Mouse (Mus musculus) MEL (cell line): ENCODE data around the gene Sorcs1. TPM values are rescaled to one million over a fixed set of nuclear protein-coding genes. Genes with fewer than 3 reads are reported as not detected.

Experiments used
- DNase-seq: peaks from one replicate; pipeline ENCODE4 v3.0.0; 2011; ENCODE audit warnings: low read depth, low spot score
- H3K27ac ChIP-seq: 2 replicates; pipeline ENCODE4 v1.5.1; 2012; ENCODE audit warnings: low read depth, mild to moderate bottlenecking, control low read depth, low read length, moderate library complexity; ENCODE audit not compliant: control insufficient read depth
- H3K27me3 ChIP-seq, 2 experiments: fragments of 150-350 bp in 1 of 2; sonication (generic) in 1 of 2; 2 replicates each; pipeline ENCODE4 v1.6.1; 2012; ENCODE audit warnings: low read length in 2 of 2, mild to moderate bottlenecking in 2 of 2, improper control_type of control experiment in 1 of 2, moderate library complexity in 1 of 2; ENCODE audit not compliant: insufficient read depth in 2 of 2, control insufficient read depth in 1 of 2
- H3K36me3 ChIP-seq, 2 experiments: 2 replicates each; pipeline ENCODE4 v1.6.1; 2012 to 2014; ENCODE audit warnings: low read length in 2 of 2, improper control_type of control experiment in 1 of 2, inconsistent platforms in 1 of 2, mild to moderate bottlenecking in 1 of 2; ENCODE audit not compliant: insufficient read depth in 2 of 2, control insufficient read depth in 1 of 2
- H3K4me1 ChIP-seq, 2 experiments: fragments of 150-350 bp in 1 of 2; sonication (generic) in 1 of 2; 2 replicates each; pipeline ENCODE4 v1.6.1; 2012; ENCODE audit warnings: low read length in 2 of 2, improper control_type of control experiment in 1 of 2, mild to moderate bottlenecking in 1 of 2; ENCODE audit not compliant: insufficient read depth in 2 of 2, control insufficient read depth in 1 of 2
- H3K4me3 ChIP-seq, 2 experiments: fragments of 150-350 bp in 1 of 2; sonication (generic) in 1 of 2; 2 replicates each; pipeline ENCODE4 v1.5.1; 2012; ENCODE audit warnings: low read depth in 2 of 2, low read length in 2 of 2, mild to moderate bottlenecking in 2 of 2, moderate library complexity in 2 of 2, control low read depth in 1 of 2, improper control_type of control experiment in 1 of 2; ENCODE audit not compliant: control insufficient read depth in 1 of 2, insufficient read depth in 1 of 2
- H3K79me2 ChIP-seq: 2 replicates; pipeline ENCODE4 v1.6.1; 2012; ENCODE audit warnings: mild to moderate bottlenecking, low read length, moderate library complexity; ENCODE audit not compliant: control insufficient read depth, poor library complexity, insufficient read depth
- H3K9ac ChIP-seq: 2 replicates; pipeline ENCODE4 v1.6.1; 2012; ENCODE audit warnings: low read depth, mild to moderate bottlenecking, control low read depth, low read length, moderate library complexity; ENCODE audit not compliant: control insufficient read depth, poor library complexity, severe bottlenecking
- H3K9me3 ChIP-seq: fragments of 150-350 bp; sonication (generic); replicated peaks from 2 replicates; pipeline ENCODE4 v1.6.1; 2012; ENCODE audit warnings: mild to moderate bottlenecking, low read length, improper control_type of control experiment, moderate library complexity; ENCODE audit not compliant: insufficient read depth
- BHLHE40 ChIP-seq: IDR thresholded peaks from 2 replicates; pipeline ENCODE4 v1.6.1; 2012; ENCODE audit warnings: low read depth, mild to moderate bottlenecking, inconsistent platforms, low read length, improper control_type of control experiment, borderline replicate concordance
- CHD2 ChIP-seq: IDR thresholded peaks from 2 replicates; pipeline ENCODE4 v1.6.1; 2011; ENCODE audit warnings: low read length, improper control_type of control experiment
- E2F4 ChIP-seq: IDR thresholded peaks from 2 replicates; pipeline ENCODE4 v1.6.1; 2011; ENCODE audit warnings: low read depth, low read length, improper control_type of control experiment, borderline replicate concordance
- EP300 ChIP-seq, 2 experiments: IDR thresholded peaks; 2 replicates each; pipeline ENCODE4 v1.6.1; 2011; ENCODE audit warnings: improper control_type of control experiment in 2 of 2, low read length in 2 of 2, low read depth in 1 of 2, mild to moderate bottlenecking in 1 of 2
- ETS1 ChIP-seq: IDR thresholded peaks from 2 replicates; pipeline ENCODE4 v1.6.1; 2012; ENCODE audit warnings: low read depth, mild to moderate bottlenecking, inconsistent platforms, low read length, improper control_type of control experiment, moderate library complexity
- JUND ChIP-seq: IDR thresholded peaks from 2 replicates; pipeline ENCODE4 v1.6.1; 2011; ENCODE audit warnings: low read depth, mild to moderate bottlenecking, improper control_type of control experiment, low read length
- KAT2A ChIP-seq: conservative IDR thresholded peaks from 2 replicates; pipeline ENCODE4 v1.6.1; 2012; ENCODE audit warnings: low read depth, low read length, improper control_type of control experiment, inconsistent platforms
- MAX ChIP-seq: IDR thresholded peaks from 2 replicates; pipeline ENCODE4 v1.6.1; 2011; ENCODE audit warnings: low read length, improper control_type of control experiment
- MYB ChIP-seq: IDR thresholded peaks from 2 replicates; pipeline ENCODE4 v1.6.1; 2011; ENCODE audit warnings: mild to moderate bottlenecking, low read depth, low read length, improper control_type of control experiment
- MYC ChIP-seq: IDR thresholded peaks from 2 replicates; pipeline ENCODE4 v1.6.1; 2011; ENCODE audit warnings: low read depth, mild to moderate bottlenecking, low read length, improper control_type of control experiment, moderate library complexity
- NRF1 ChIP-seq: IDR thresholded peaks from 2 replicates; pipeline ENCODE4 v1.6.1; 2014; ENCODE audit warnings: low read depth, mild to moderate bottlenecking, inconsistent platforms, low read length, improper control_type of control experiment, moderate library complexity; ENCODE audit not compliant: poor library complexity, insufficient read depth, severe bottlenecking
- POLR2AphosphoS2 ChIP-seq: IDR thresholded peaks from 2 replicates; pipeline ENCODE4 v1.6.1; 2011; ENCODE audit warnings: low read length, improper control_type of control experiment
- POLR2AphosphoS5 ChIP-seq: IDR thresholded peaks from 2 replicates; pipeline ENCODE4 v1.6.1; 2012; ENCODE audit warnings: low read depth, borderline replicate concordance, mild to moderate bottlenecking, inconsistent platforms, low read length, moderate library complexity, mixed read lengths
- SMC3 ChIP-seq: IDR thresholded peaks from 2 replicates; pipeline ENCODE4 v1.6.1; 2011; ENCODE audit warnings: low read depth, low read length, improper control_type of control experiment
- TBP ChIP-seq: IDR thresholded peaks from 2 replicates; pipeline ENCODE4 v1.8.0; 2011; ENCODE audit warnings: low read depth, low read length, improper control_type of control experiment
- ZC3H11A ChIP-seq: IDR thresholded peaks from 2 replicates; pipeline ENCODE4 v1.6.1; 2012; ENCODE audit warnings: low read depth, mild to moderate bottlenecking, inconsistent platforms, low read length, improper control_type of control experiment
- polyA plus RNA-seq, 2 experiments: library from polyadenylated mRNA; stranded (reverse) in 1 of 2; unstranded in 1 of 2; fragments of >175 nt in 1 of 2; fragments of >200 nt in 1 of 2; gene quantifications; 2 replicates each; pipeline versions ENCODE4 v1.2.1 to v1.2.4; 2012; ENCODE audit warnings: low replicate concordance in 2 of 2, low read depth in 1 of 2; ENCODE audit not compliant: insufficient read length in 2 of 2, insufficient read depth in 1 of 2, missing spikeins in 1 of 2
- total RNA-seq: library from RNA; depleted of rRNA; stranded (reverse); fragments of 300-350 nt; gene quantifications from 2 replicates; pipeline ENCODE4 v1.2.3, GENCODE M21; 2012

Gene Sorcs1
- total and polyA plus RNA-seq, 3 experiments = not detected

GRCm38 (mm10) chr19:50362655-50363500 lies 315.6 kb downstream of the Sorcs1 start:
- no peaks in the 10 kb centered on the region for H3K4me1 ChIP-seq
- H3K36me3 ChIP-seq = no peaks in the 10 kb centered on the region
- H3K9me3 ChIP-seq = no peaks in the 10 kb centered on the region
- no peak for DNase-seq
- H3K27me3 ChIP-seq = no peaks in the 10 kb centered on the region
- H3K4me3 ChIP-seq = no peak overlapping the region
- TF ChIP-seq ETS1 (no peak), JUND (no peak), MYC (no peak), MYB (no peak), TBP (no peak), BHLHE40 (no peak)
- TF ChIP-seq, all 39 proteins: peak for 0
- no peaks in the 10 kb centered on the region for H3K79me2 ChIP-seq
- H3K27ac ChIP-seq = no peak overlapping the region
- no peak overlapping the region for H3K9ac ChIP-seq

DNA sequence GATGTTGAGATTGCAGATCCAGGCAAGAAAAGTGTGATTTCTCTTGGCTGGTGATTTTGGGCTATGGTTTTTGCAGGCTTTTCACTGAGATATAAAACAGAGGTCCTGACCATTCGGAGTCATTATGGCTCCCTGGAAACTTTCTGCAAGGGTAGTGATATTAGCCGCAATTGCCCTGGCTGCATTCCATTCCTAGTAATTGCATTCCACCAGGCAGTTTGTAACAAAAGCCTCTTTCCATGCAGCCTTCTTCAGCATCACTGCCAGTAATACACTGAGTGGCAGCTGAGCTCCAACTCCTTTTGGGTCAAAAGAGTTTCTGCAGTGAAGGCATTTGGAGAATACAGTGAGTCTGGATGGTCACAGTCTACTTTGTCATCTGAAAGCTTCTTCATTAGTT lies 319.9 kb downstream of the Sorcs1 start:
- H3K4me1 ChIP-seq = no peaks in the 10 kb centered on the region
- TF ChIP-seq SMC3 (no peak), ZC3H11A (no peak)
- TF ChIP-seq, all 39 proteins: peak for 0
- Histone ChIP-seq H3K4me3 (no peak overlapping the region), H3K79me2 (no peaks in the 10 kb centered on the region), H3K9ac (no peak overlapping the region), H3K36me3 (no peaks in the 10 kb centered on the region), H3K9me3 (no peaks in the 10 kb centered on the region), H3K27me3 (no peaks in the 10 kb centered on the region), H3K27ac (no peak overlapping the region)
- no peak for DNase-seq

DNA sequence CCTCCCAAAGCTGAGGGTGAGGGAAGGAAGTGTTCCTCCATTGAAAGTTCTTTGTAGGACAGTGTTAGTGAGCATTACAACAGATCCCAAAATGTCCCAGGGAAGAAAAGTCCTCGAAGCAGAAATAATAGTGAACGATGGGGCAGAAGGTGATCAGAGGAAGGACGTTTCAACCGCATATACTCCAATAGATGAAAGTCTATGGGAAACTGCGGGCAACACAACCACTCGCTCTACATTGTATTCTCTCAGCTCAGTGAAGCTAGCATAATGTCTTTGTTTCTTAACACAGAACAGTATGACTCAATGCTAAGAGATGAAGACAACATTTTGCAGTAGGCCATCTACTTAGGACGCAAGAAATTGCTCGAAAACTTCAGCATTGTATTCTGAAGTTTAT lies 339.2 kb downstream of the Sorcs1 start:
- DNase-seq = no peak

More for the DNA sequence above, 339.2 kb downstream of the Sorcs1 start:
- Histone ChIP-seq H3K27ac (no peak overlapping the region), H3K4me1 (no peaks in the 10 kb centered on the region), H3K9me3 (no peaks in the 10 kb centered on the region), H3K27me3 (no peaks in the 10 kb centered on the region), H3K9ac (no peak overlapping the region), H3K36me3 (no peaks in the 10 kb centered on the region), H3K79me2 (no peaks in the 10 kb centered on the region), H3K4me3 (no peak overlapping the region)
- TF ChIP-seq NRF1 (no peak), MYC (no peak), ZC3H11A (no peak), POLR2AphosphoS5 (no peak), MAX (no peak), E2F4 (no peak), KAT2A (no peak), EP300 (IDR thresholded peaks at IDR 0.05; ENCODE audit: low read depth in 1 of 2, low read length in 2 of 2) (no peak), POLR2AphosphoS2 (no peak), CHD2 (no peak)
